Mouse (Mus musculus): ENCODE data around the gene Colgalt1. TPM values are rescaled to one million over a fixed set of nuclear protein-coding genes. Genes with fewer than 3 reads are reported as not detected.

Gene Colgalt1
- 10 to 100 TPM; 59.4 to 64.7 TPM for total RNA-seq (2021)
- long read RNA-seq, experiment 1, transcript Colgalt1-201 (12 exons, 3,207 nt): major isoform, 53 of 81 reads
- long read RNA-seq, experiment 1, partial matches to known transcripts: 10 of 81 reads
- long read RNA-seq, experiment 1, other reads (novel, unspliced or antisense): 17 of 81 reads
- long read RNA-seq, experiment 2, transcript Colgalt1-201 (12 exons, 3,207 nt): major isoform, 61 of 98 reads
- long read RNA-seq, experiment 2, partial matches to known transcripts: 6 of 98 reads
- long read RNA-seq, experiment 2, other reads (novel, unspliced or antisense): 31 of 98 reads

DNA sequence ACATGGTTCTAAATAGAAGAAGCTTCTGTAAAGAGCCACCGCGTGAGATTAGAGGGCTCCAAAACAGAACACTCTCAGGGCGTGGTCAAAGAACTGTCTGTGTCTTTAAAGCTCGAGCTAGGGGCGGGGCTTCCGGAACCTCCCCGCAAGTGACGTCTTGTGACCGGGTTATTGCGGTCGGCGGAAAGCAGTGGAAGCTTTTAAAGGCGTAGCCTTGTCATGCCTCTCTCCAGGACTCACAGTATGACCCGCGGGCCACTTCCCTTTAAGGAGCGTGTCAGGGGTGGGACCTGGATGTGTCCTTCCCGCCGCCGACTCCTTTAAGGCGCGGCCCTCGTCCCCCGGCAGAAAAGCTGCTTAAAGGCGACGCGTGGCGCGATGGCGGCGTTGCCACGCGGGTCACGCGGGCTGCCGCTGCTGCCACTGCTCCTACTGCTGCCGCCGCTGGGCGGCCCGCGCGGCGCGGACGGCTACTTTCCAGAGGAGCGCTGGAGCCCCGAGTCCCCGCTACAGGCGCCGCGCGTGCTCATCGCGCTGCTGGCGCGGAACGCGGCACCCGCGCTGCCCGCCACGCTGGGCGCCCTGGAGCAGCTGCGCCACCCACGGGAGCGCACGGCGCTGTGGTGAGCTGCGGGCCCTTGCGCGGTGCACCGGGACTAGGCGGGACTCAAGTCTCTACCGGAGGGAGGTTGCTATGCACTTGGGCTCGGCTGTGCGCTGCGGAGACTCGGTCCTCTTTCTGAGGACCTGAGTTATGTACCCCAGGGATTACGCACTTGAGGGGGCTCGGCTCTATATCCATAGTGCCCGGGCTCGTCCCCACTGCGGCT lies at the start of gene Colgalt1:
Gene Colgalt1, plus strand, starts transcription at position 177 of the 830 bp plus-strand sequence.
- peak; percentile 97 to 99 for DNase-seq (ENCODE audit: low spot score in 2 of 2)
- intact Hi-C loops (cut with DNase I): loop anchor here (1.0 kb wide), 1 partner anchor 18 kb away; no protein-coding TSS in a partner anchor

DNA sequence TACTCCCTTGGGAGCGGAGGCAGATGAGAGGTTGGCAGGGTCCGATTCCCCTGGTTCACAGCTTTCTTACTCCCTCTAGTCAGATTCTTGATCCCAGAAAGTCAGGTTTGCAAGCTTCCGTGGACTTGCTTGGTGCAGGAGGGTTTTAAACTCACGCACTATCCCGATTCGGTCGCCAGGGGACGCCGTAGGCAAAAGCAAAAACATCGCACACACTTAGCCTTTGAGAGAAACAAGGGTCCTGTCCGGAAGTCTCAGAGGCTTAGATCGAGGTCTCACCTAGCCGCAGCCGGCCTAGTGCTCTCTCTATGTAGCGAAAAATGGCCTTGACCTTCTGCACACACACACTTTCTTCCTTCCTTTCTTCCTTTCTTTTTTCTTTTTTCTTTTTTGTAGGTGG lies 49.4 kb upstream of the Colgalt1 start:
- DNase-seq (ENCODE audit: low spot score in 2 of 2): peak; percentile 47 to 66
- intact Hi-C loops (cut with DNase I): loop anchor here (2.0 kb wide), 1 partner anchor 99 kb away; no protein-coding TSS in a partner anchor

DNA sequence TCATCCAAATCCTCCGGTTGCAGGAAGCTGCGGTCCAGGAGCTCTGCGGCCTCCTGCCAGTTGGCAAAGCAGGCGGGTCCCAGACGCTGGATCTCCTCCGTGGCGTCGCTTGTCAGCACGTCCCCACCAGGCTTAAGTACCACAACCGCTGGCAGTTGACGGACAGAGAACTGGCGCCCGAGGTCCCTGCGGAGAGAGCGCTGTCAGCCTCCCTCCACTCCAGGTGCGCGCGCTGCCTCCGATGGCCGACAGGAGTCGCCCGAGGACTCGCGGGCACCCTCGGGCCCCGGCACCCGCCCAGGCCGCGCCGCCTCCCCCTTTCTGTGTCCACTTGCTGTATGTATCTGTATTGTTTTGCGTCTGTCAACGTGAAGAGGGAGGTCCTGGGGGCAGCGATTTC lies 48.0 kb upstream of the Colgalt1 start:
- peak; percentile 49 to 68 for DNase-seq (ENCODE audit: low spot score in 2 of 2)
- intact Hi-C loops (cut with DNase I): loop anchor here (2.0 kb wide), 1 partner anchor 30 kb away; the partner anchor contains the start of gene Pgls

DNA sequence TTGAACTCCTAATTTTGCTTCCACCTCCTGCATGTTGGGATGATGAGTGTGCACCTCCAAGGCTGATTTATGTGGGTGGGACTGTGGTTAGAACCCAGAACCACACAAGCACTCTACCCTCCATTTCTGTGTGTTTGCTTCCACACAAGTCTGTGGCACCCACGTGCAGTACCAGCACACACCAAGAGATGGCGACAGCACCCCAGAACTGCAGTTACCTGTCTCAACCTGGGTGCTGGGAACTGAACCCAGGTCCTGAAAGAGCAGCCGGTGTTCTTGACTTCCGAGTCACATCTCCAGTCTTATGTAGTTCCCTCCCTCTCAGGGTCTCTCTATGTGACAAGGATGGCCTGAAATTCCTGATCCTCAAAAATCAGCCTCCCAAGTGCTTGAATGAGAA lies 46.8 kb upstream of the Colgalt1 start:
- intact Hi-C loops (cut with DNase I): loop anchor here (2.0 kb wide), 1 partner anchor 29 kb away; the partner anchor contains the start of gene Pgls

DNA sequence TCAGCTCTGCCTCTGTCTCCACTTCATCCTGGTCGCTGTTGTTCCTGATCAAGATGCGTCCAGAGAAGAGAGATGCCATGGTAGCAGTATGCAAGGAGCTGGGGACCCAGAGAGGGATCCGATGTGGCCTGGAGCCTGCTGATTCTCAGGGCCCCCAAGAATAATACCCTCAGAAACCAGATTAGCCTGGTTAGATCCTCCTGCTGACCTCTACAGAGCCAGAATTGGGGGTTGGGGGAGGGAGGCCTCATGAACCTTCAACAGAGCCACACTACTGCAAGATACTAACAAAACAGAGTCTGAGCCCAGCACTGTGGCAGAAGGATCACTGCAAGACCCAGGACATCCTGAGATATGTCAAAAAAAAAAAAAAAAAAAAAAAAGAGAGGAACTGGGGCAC lies 44.3 kb upstream of the Colgalt1 start, which contains the start of gene Nxnl1:
Gene Nxnl1, minus strand, starts transcription at position 101 of the 400 bp plus-strand sequence.
- no peak for DNase-seq (ENCODE audit: low spot score in 2 of 2)
- intact Hi-C loops (cut with DNase I): no loop called here

More for the DNA sequence above, 46.8 kb upstream of the Colgalt1 start:
- no peak for DNase-seq (ENCODE audit: low spot score in 2 of 2)

DNA sequence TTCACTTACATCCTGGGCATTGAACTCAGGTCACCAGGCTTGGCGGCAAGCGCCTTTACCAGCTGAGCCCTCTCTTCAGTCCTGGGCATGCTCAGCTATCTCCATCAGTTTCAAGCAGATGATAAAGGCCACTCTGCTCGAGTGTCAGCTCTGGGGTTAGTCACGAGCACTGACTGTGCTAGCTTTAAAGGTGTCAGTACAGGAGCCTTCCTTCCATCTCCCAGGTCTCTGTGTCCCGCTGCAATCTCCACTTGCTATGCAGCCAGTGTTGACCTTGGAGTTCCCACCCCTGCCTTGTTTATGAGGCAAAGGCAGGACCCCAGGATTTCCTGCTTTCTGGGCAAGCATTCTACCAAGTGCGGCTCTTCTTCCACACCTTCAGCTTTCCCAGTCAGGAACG lies 43.2 kb upstream of the Colgalt1 start:
- intact Hi-C loops (cut with DNase I): no loop called here

DNA sequence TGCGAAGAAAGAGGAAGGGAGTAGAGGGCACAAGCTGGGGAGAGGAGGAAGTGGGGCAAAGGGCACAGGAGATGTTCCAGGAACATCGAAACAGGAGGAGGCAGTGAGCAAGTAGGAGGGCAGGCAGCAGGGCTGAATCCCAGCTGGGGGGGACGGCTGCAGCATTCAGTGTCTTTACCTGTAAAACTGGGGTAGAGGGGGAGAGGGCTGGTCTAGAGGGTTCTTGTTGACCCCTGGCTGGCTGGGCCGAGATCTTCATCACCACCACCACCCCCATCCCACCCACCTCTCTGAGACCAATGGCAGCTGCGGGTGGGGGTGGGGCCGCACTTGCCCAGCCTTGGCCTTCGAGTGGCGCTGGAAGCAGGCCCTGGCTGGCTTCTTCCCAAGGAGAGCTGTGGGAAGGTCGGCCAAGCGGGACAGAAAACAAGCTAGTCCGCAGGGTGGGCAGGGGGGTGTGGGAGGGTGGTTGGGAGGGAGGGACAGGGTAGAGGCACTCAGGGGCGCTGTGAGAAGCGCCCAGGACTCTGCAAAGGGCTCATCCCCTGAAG lies 42.3 kb upstream of the Colgalt1 start, which contains the start of gene Slc27a1:
Gene Slc27a1, plus strand, starts transcription at position 496 of the 551 bp plus-strand sequence.
- intact Hi-C loops (cut with DNase I): no loop called here
- DNase-seq (ENCODE audit: low spot score in 2 of 2): peak; percentile 60 to 79

More for the DNA sequence above, 43.2 kb upstream of the Colgalt1 start:
- no peak for DNase-seq (ENCODE audit: low spot score in 2 of 2)

DNA sequence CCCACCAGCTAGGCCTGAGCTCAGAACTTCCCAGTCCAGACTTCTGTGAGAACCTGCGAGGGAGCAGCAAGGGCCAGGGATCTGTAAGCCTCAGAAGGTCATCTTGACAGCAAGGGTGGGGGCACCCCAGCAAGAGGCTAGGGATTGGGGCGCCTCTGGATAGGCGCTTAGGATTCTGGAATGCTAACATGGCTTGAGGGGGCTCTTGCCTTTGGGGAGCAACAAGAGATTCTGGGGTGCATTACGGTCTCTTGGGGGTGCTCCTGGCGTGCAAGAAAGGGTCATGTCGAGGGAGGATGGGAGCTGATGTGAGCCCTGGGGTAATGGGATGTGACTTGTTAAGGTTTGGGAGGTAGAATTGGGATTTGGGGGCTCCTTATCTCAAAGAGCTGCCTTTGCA lies 41.9 kb upstream of the Colgalt1 start:
- intact Hi-C loops (cut with DNase I): no loop called here
- no peak for DNase-seq (ENCODE audit: low spot score in 2 of 2)

DNA sequence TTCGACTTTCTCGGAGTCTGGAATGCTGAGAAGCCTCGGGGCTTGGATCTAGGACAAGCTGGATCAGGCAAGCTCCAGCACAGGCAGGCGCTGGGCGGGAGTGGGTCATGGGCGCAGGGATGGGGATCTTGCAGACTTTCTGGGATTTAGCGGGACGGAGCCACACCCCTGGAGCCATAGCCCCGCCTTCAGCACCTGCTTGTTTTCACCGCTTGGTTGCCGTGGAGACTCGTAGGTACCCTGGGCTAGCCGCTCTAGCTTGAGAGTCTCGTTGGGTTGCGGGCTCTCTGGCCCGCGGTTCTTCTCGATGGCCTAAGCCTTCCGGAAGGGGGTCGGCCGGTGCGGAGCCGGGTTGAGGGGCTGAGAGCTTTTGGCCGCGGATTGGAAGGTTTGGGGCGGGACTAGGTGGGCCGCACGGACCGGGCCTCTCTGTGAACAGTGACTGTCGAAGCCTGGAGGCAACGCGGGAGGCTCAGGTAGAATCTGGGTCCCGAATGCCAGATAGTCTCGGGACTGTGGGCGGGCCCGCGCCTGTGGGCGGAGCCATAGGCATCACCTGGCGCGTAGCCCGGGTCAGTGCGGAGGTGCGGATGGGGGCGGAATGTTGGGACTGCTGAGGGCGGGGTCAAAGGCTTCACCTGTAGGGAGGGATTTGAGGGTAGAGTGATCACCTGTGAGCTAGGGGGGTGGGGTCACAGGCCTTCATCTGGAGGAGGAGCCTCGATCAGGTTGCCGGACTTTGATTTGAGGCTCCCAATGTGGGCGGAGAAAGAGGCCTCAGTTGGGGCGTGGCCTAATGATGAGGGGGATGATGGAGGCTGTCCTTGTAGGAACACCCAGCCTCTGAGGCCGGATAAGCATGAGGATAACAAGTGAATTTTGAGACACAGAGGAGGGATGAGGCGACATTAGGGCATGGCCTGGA lies 41.2 kb upstream of the Colgalt1 start:
- intact Hi-C loops (cut with DNase I): no loop called here
- peak; percentile 84 to 93 for DNase-seq (ENCODE audit: low spot score in 2 of 2)

DNA sequence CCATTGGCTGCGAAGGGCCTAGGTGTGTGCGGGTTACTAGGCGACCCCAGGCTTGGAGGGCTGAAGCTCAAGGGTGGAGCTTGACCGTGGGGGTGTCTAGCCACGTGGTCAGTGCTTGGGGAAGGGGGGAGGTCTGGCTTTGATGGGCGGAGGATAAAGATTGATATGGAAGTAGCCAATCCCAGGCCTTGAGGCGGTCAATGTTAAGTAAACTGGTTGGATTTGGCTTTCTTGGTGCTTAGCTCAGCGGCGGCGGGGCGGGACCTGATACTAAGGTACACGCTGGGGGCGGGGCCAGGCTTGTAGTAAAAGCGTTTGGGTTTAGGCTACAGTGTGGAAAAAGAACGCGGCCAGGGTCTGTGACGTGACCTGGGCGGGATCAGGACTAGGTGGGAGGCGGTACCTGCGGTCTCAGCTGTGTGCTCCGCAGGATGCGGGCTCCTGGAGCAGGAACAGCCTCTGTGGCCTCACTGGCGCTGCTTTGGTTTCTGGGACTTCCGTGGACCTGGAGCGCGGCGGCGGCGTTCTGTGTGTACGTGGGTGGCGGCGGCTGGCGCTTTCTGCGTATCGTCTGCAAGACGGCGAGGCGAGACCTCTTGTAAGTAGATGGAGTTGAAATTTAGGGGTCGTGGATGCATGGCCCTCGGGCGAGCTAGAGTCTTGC lies 40.4 kb upstream of the Colgalt1 start:
- DNase-seq (ENCODE audit: low spot score in 2 of 2): peak; percentile 95 to 98
- intact Hi-C loops (cut with DNase I): no loop called here

DNA sequence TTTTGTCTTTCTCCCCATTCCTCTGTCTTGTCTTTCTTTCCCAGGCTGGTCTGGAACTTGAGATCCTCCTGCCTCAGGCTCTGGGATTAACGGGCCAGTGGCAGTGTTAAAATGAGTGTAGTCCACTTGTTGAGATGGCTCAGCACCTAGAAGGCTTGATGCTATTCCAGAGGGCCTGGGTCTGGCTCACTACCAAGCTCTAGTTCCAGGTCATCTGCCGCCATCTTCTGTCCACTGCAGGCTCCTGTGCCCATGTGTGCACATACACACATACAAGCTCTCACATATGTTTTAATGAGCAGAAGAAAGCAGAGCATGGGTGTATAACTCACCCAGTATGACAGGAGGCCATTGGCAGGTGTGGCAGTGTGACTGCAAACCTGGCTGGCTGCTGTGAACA lies 38.7 kb upstream of the Colgalt1 start:
- no peak for DNase-seq (ENCODE audit: low spot score in 2 of 2)
- intact Hi-C loops (cut with DNase I): no loop called here

DNA sequence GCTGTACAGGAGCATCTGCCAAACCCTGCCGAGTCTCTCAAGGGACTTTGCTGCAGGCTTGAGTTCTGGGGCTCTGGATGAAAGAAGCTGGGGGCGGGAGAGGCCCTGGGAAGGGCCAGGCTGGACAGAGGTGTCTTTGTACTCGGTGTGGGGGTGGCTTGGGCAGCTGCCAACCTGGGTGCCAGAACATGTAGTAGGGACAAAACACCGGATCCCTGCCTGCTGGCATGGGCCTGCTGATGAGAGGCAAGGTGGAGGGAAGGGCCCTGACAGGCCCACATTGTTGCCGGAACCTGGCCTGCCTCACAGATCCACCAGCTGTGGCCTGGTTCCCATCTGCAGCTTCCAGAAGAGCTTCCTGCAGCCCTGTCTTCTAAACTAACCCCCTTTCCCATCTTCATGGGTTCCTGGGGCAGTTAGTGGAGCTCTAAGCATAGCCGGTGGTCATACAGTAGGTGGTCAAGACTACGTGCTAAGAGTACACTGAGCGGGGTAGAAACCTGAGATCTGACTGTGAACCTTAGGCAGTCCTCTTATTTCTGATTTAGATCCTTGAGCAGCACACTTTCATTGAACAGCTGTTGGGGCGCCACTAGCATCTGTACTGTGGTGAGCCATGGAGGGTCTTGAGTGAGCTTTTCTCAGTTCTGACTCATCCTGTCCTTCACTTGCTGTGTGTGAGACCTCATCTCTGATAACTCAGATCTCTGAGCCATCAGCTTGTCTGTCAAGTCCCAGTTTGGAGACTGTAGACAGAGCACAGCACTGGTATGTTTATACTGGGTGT lies 37.8 kb upstream of the Colgalt1 start:
- peak; percentile 81 to 92 for DNase-seq (ENCODE audit: low spot score in 2 of 2)
- intact Hi-C loops (cut with DNase I): no loop called here

DNA sequence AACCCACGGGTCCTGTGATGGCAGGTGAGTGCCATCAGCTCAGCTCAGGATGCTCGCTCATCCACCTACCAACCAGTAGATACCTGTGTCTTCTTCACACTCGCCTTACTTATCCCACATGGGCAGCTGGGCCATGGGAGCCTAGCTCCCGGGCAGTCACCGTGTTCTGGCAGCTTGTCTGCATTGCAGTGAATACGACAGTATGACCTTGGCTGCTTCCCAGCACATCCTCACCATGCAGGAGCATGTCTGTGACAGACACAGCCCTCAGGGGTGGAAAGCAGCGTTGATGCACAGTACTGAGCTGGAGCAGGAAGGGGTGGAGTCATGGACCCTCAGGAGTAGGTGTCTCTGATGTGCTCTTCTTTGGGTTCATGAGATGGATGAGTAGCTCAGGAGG lies 36.4 kb upstream of the Colgalt1 start:
- intact Hi-C loops (cut with DNase I): no loop called here
- no peak for DNase-seq (ENCODE audit: low spot score in 2 of 2)

DNA sequence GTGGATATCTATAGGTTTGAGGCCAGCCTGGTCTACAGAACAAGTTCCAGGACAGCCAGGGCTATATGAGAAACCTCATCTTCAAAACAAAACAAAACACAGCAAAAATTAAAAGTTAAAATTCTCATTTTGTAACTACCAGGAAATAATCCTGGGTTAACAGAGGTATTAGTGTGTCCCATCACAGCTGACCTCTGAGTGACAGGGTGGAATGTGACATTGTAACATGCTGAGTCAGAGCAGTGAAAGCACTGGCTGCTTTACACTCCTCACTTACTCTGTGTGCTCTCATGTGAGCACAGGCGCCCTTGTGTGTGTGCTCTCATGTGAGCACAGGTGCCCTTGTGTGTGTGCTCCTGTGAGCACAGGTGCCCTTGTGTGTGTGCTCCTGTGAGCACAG lies 35.8 kb upstream of the Colgalt1 start:
- DNase-seq (ENCODE audit: low spot score in 2 of 2): no peak
- intact Hi-C loops (cut with DNase I): no loop called here

DNA sequence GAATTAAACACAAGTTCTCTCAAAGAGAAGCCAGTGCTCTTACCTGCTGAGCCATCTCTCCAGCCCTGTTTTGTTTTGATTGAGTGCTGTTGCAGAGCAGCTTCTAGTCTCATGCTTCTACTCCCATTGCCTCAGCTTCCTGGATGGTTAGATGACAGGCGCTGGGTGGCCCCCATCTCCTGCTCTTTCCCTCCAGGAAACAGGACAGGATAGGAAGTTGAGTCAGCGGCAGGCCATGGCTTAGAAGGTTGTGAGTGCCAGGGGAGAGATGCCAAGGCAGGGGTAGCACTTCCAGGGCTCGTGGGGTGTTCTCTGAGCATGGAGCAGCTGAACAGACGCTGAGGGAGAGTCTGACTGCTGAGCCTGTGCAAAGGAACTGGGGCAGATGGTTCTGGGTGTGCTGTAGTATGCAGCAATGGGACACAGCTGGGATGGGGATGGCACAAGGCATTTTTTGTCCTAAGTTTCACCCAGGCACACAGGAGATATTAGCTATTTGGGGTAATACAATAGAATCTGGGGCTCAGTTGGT lies 32.9 kb upstream of the Colgalt1 start:
- no peak for DNase-seq (ENCODE audit: low spot score in 2 of 2)
- intact Hi-C loops (cut with DNase I): no loop called here

DNA sequence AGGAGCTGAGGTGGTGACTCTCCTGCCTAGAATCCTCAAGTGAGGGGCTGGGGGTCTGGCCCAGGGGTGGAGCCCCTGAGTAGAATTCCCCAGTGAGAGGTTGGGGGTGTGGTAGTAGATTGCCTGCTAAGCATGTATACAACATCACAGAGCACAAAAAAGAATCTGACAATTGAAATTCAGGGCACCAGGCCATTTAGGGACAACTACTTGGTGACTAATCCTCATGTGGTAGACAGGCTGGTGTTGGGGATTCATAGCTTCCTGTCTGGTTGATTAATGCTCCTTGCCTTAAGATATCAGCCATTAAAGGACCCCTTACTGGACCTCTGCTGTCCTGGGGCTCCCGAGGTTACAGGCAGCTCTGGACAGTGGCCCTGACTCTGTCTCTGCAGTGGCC lies 31.8 kb upstream of the Colgalt1 start:
- DNase-seq (ENCODE audit: low spot score in 2 of 2): no peak
- intact Hi-C loops (cut with DNase I): no loop called here

DNA sequence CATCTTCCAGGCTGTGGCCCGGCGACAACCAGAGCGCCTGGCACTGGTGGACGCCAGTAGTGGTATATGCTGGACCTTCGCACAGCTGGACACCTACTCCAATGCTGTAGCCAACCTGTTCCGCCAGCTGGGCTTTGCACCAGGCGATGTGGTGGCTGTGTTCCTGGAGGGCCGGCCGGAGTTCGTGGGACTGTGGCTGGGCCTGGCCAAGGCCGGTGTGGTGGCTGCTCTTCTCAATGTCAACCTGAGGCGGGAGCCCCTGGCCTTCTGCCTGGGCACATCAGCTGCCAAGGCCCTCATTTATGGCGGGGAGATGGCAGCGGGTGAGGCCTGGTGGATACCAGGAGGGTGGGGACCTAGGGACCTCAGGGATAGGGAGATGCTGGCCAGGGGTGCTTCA lies 31.3 kb upstream of the Colgalt1 start:
- intact Hi-C loops (cut with DNase I): no loop called here
- DNase-seq (ENCODE audit: low spot score in 2 of 2): no peak
